Mouse (Mus musculus) forebrain, embryonic 11.5 days (tissue): ENCODE measurements around the gene Mmp9. TPM values are rescaled to one million over a fixed set of nuclear protein-coding genes. Genes with fewer than 3 reads are reported as not detected.

Source experiments
- ATAC-seq: fragments of 200-750 bp; cut with Nextera tagmentation; replicated peaks from 2 replicates; pipeline ENCODE4 v1.8.0; 2017; ENCODE audit warnings: moderate TSS enrichment; ENCODE audit not compliant: low FRiP score
- DNase-seq: peaks from one replicate; pipeline ENCODE4 v3.0.0-alpha.2; 2017; ENCODE audit warnings: low spot score
- H3K27ac ChIP-seq: fragments of 300-500 bp; sonication (generic); 2 replicates; pipeline ENCODE4 v1.5.1; 2014; ENCODE audit warnings: low read depth, low read length
- H3K27me3 ChIP-seq: fragments of 300-500 bp; sonication (generic); 2 replicates; pipeline ENCODE4 v1.6.1; 2014; ENCODE audit warnings: mild to moderate bottlenecking, low read length, mixed read lengths; ENCODE audit not compliant: control insufficient read depth, insufficient read depth
- H3K36me3 ChIP-seq: fragments of 300-500 bp; sonication (generic); 2 replicates; pipeline ENCODE4 v1.6.1; 2014; ENCODE audit warnings: mild to moderate bottlenecking, low read length, moderate library complexity, mixed read lengths; ENCODE audit not compliant: control insufficient read depth, insufficient read depth
- H3K4me1 ChIP-seq: fragments of 300-500 bp; sonication (generic); replicated peaks from 2 replicates; pipeline ENCODE4 v1.6.1; 2014; ENCODE audit warnings: low read length, mixed read lengths; ENCODE audit not compliant: control insufficient read depth, insufficient read depth
- H3K4me2 ChIP-seq: fragments of 300-500 bp; sonication (generic); 2 replicates; pipeline ENCODE4 v1.6.1; 2014; ENCODE audit warnings: low read depth, mild to moderate bottlenecking, low read length, moderate library complexity, mixed read lengths; ENCODE audit not compliant: severe bottlenecking
- H3K4me3 ChIP-seq: fragments of 300-500 bp; sonication (generic); 2 replicates; pipeline ENCODE4 v1.5.1; 2014; ENCODE audit warnings: low read depth, low read length
- H3K9ac ChIP-seq: fragments of 300-500 bp; sonication (generic); 2 replicates; pipeline ENCODE4 v1.6.1; 2014; ENCODE audit warnings: low read length
- H3K9me3 ChIP-seq: fragments of 300-500 bp; sonication (generic); 2 replicates; pipeline ENCODE4 v1.6.1; 2016; ENCODE audit warnings: low read length, mixed read lengths; ENCODE audit not compliant: control insufficient read depth
- WGBS: fragments of 180-500 bp; shearing (Covaris S2); extraction: QIAGEN DNeasy Blood & Tissue Kit; methylation state at CpG from one replicate; pipeline ENCODE4 v1.1.7; 2014; 5-methylcytosine and 5-hydroxymethylcytosine counted together
- polyA plus RNA-seq: library from polyadenylated mRNA; unstranded; fragments of >200 nt; fragmentation: Nextera tagmentation; extraction: Ambion mirVana; gene quantifications from 2 replicates; pipeline ENCODE4 v1.2.1, GENCODE M21; 2014

Mmp9 gene
- polyA plus RNA-seq, 1 experiment from 2014 or later: 1.0 TPM

DNA sequence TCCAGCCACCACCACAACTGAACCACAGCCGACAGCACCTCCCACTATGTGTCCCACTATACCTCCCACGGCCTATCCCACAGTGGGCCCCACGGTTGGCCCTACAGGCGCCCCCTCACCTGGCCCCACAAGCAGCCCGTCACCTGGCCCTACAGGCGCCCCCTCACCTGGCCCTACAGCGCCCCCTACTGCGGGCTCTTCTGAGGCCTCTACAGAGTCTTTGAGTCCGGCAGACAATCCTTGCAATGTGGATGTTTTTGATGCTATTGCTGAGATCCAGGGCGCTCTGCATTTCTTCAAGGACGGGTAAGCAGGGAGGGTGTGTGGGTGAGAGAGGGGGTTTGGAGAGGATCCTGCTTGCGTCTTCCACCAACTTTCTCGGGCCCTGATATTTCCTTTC, 11.9 kb downstream of the Mmp9 start:
- Histone ChIP-seq H3K4me2 (no peak overlapping the region), H3K36me3 (no peaks in the 10 kb centered on the region), H3K9me3 (no peaks in the 10 kb centered on the region), H3K27me3 (peaks cover 54% of the 10 kb centered on the region), H3K9ac (no peak overlapping the region), H3K4me3 (no peak overlapping the region), H3K4me1 (peaks cover 6% of the 10 kb centered on the region), H3K27ac (no peak overlapping the region)
- DNase-seq (no peak), ATAC-seq (no peak)
- WGBS: 41% methylated on average over 13 of the region's 13 CpGs

DNA sequence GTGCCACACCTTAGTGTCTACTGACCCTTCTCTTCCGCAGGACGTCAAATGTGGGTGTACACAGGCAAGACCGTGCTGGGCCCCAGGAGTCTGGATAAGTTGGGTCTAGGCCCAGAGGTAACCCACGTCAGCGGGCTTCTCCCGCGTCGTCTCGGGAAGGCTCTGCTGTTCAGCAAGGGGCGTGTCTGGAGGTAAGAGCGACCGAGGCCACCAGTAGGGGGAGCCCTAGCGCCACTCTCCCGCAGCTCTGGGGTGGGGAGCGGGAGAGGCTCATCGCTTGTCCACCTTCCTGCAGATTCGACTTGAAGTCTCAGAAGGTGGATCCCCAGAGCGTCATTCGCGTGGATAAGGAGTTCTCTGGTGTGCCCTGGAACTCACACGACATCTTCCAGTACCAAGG, 12.6 kb downstream of the Mmp9 start:
- Histone ChIP-seq H3K27ac (no peak overlapping the region), H3K4me3 (no peak overlapping the region), H3K27me3 (peaks cover 49% of the 10 kb centered on the region), H3K9me3 (no peaks in the 10 kb centered on the region), H3K36me3 (no peaks in the 10 kb centered on the region), H3K4me2 (0 out of 2 replicates have a peak overlapping the region, but pooled peaks have one; percentile 21), H3K4me1 (peaks cover 6% of the 10 kb centered on the region), H3K9ac (no peak overlapping the region)
- DNase-seq: peak; percentile 95
- peak; percentile 81 for ATAC-seq
- 2% methylated on average over 21 of the region's 21 CpGs for WGBS

- no peak overlapping the region for H3K4me2 ChIP-seq
- H3K27me3 ChIP-seq: peaks cover 24% of the 10 kb centered on the region
- 79% methylated on average over 4 of the region's 4 CpGs for WGBS
- ATAC-seq (no peak), DNase-seq (no peak)
- H3K4me3 ChIP-seq: no peak overlapping the region
- no peaks in the 10 kb centered on the region for H3K9me3 ChIP-seq
- no peak overlapping the region for H3K9ac ChIP-seq
- H3K27ac ChIP-seq: no peak overlapping the region
- H3K4me1 ChIP-seq: peaks cover 8% of the 10 kb centered on the region; the same call in 1 of the 2 replicates
- H3K36me3 ChIP-seq: no peaks in the 10 kb centered on the region
These were observed 15.1 kb downstream of the Mmp9 start for GRCm38 (mm10) chr2:164955725-164956124.

DNA sequence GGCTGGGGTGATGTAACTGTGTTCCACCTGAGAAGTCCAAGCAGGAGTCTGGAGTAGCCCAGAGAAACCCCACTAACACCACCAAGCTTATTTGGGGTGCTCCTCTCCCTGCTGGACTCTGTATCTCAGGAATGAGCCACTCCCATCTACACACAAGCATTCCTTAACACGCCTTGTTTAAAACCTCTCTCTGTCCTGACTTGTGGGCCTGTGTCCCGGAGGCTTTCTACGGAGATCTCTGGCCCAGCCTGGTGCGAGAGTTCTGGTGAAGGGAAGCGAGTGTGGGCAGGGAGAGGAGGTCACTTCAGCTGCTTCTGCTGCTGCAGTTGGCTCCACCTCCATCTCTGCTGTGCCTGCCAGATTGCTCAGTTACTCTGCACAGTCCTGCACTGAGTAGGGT, 15.6 kb downstream of the Mmp9 start:
- Histone ChIP-seq H3K4me3 (no peak overlapping the region), H3K27ac (no peak overlapping the region), H3K9me3 (no peaks in the 10 kb centered on the region), H3K36me3 (no peaks in the 10 kb centered on the region), H3K27me3 (peaks cover 19% of the 10 kb centered on the region), H3K9ac (no peak overlapping the region), H3K4me1 (peaks cover 10% of the 10 kb centered on the region; the same call in 1 of the 2 replicates), H3K4me2 (no peak overlapping the region)
- ATAC-seq (no peak), DNase-seq (no peak)
- 77% methylated on average over 5 of the region's 5 CpGs for WGBS

DNA sequence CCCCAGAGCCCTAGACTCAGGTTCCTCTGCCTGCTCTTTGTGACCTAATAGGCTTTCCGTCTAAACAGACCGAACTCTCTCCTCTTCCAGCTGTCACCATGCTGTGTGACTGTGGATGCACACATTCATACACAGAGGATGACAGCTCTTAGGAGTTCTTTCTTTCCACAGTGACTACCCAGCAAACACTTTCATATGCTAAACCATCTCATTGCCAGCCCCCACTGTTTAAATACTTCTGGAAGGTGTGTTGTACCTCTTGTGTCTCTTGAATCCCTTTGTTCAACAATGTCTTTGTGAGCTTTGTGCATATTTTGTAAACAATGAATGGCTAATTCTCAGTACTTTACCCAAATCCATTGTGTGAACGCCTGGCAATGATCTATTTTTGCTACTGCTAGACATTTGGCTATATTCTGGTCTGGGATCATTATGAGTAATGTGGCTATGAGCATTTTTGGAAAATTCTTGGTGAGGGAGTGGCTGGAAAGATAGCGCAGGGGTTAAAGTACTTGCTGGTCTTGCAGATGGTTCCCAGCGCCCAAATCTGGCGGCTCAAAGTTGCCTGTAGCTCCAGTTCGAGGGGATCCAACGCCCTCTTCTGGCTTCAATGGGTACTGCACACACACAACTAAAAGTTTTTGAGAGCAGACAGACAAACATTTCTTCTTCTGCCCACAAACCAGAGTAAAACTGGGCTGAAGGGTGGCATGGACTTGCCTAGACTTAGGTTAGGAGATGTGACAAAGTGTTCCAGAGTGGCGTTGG, 17.2 kb downstream of the Mmp9 start:
- DNase-seq: no peak
- H3K4me2 ChIP-seq: no peak overlapping the region
- no peak overlapping the region for H3K27ac ChIP-seq
- peaks cover 7% of the 10 kb centered on the region for H3K27me3 ChIP-seq
- no peaks in the 10 kb centered on the region for H3K9me3 ChIP-seq
- H3K4me1 ChIP-seq: peaks cover 15% of the 10 kb centered on the region; the same call in 1 of the 2 replicates
- no peak overlapping the region for H3K4me3 ChIP-seq
- H3K9ac ChIP-seq: no peak overlapping the region
- no peaks in the 10 kb centered on the region for H3K36me3 ChIP-seq
- no peak for ATAC-seq
- 67% methylated on average over 9 of the region's 9 CpGs for WGBS

- ATAC-seq (peak; percentile 80), DNase-seq (peak; percentile 90)
- Histone ChIP-seq H3K4me1 (peaks cover 21% of the 10 kb centered on the region; the same call in 1 of the 2 replicates), H3K4me3 (peak within 1 kb of the TSS; percentile 62), H3K4me2 (peak within 1 kb of the TSS; percentile 54), H3K9me3 (no peaks in the 10 kb centered on the region), H3K27ac (no peak within 1 kb of the TSS), H3K36me3 (no peaks in the 10 kb centered on the region), H3K9ac (peak within 1 kb of the TSS; percentile 47; the same call in 1 of the 2 replicates), H3K27me3 (no peaks in the 10 kb centered on the region)
- WGBS: 1% methylated on average over 45 of the region's 54 CpGs
These were observed 20.3 kb downstream of the Mmp9 start, which contains the start of gene Slc12a5 for GRCm38 (mm10) chr2:164960716-164961441. Gene Slc12a5 (plus strand): TSS chr2:164960802.

GRCm38 (mm10) chr2:164961506-164962182, 21.1 kb downstream of the Mmp9 start:
- Histone ChIP-seq H3K4me1 (peaks cover 21% of the 10 kb centered on the region; the same call in 1 of the 2 replicates), H3K9ac (no peak overlapping the region), H3K27me3 (peaks cover 4% of the 10 kb centered on the region), H3K36me3 (no peaks in the 10 kb centered on the region), H3K27ac (no peak overlapping the region), H3K9me3 (no peaks in the 10 kb centered on the region), H3K4me3 (peak overlapping the region; percentile 62), H3K4me2 (peak overlapping the region; percentile 54)
- DNase-seq (peak; percentile 88), ATAC-seq (peak; percentile 14)
- WGBS: 9% methylated on average over 17 of the region's 17 CpGs

DNA sequence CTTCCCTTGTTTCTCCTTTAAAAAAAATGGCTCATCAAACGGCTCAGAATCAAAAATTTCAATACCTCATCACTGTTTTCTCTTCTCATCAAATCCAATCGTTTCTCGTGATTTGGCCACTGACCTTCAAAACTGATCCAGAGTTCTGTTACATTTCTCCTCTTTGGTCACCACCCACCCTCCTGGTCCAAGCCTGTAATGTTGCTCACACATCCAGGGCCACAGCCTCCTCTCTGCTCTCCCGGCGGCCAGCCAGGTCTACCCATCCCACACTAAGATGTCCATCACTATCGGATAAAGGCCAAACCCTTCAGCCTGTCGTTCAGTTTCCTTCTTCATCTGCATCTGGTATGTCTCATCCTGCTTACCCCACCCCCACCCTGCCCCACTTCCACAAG, 21.6 kb downstream of the Mmp9 start:
- no peak for DNase-seq
- no peaks in the 10 kb centered on the region for H3K36me3 ChIP-seq
- H3K4me1 ChIP-seq: peaks cover 21% of the 10 kb centered on the region; the same call in 1 of the 2 replicates
- H3K4me3 ChIP-seq: no peak overlapping the region
- no peak overlapping the region for H3K9ac ChIP-seq
- no peaks in the 10 kb centered on the region for H3K9me3 ChIP-seq
- no peak overlapping the region for H3K27ac ChIP-seq
- ATAC-seq: no peak
- WGBS: 54% methylated on average over 7 of the region's 7 CpGs
- peaks cover 9% of the 10 kb centered on the region for H3K27me3 ChIP-seq
- no peak overlapping the region for H3K4me2 ChIP-seq
